Mouse (Mus musculus): ENCODE results near the gene Cd9. TPM values are rescaled to one million over a fixed set of nuclear protein-coding genes. Genes with fewer than 3 reads are reported as not detected.

Gene Cd9
- polyA plus RNA-seq, 1 experiment from 2014 or later, result 298 TPM

DNA sequence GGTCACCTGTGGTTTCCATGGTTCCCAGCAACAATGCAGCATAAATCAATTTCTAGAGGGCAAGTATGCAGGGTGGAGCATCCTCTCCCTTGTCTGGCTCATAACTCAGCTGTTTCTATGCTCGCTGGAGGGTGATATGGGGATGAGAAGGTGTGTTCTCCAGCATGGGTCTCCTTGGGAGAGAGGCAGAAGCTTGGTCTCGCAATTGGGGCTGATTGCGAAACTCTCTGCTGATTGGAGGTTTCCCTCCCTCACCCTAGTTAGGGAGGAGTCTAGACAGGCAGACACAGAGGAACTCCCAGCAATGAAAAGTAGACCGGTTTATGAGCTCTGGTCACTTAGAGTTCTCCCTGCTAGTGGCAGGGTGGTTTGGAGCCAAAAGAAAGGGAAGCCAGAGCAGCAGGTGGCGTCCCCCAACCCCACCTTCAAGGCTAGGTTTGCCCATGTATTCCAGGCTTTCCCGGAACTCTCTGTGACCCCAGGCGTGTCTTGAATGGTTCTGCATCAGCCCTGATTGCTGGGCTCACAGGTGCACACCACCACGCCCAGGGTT lies 83.5 kb downstream of the Cd9 start:
- ATAC-seq (peak; percentile 28), DNase-seq (ENCODE audit: low read depth, low spot score) (peak; percentile 64)
- H3K27me3 ChIP-seq, result no peaks in the 10 kb centered on the region
- in situ Hi-C loops (cut with MboI; ENCODE audit: low pct_unique_long_range_greater_than_20kb), result loop anchor here (10.0 kb wide), 2 partner anchors 46 to 136 kb away; no protein-coding TSS in a partner anchor
- ChIA-PET POLR2A (no interaction called here), CTCF (interaction anchor here (0.7 to 3.2 kb wide), 9 partner anchors 23 to 194 kb away, joined by 3 to 15 read pairs (median 3); no protein-coding TSS in a partner anchor)
- no peak for TF ChIP-seq CTCF (IDR thresholded peaks at IDR 0.05)

DNA sequence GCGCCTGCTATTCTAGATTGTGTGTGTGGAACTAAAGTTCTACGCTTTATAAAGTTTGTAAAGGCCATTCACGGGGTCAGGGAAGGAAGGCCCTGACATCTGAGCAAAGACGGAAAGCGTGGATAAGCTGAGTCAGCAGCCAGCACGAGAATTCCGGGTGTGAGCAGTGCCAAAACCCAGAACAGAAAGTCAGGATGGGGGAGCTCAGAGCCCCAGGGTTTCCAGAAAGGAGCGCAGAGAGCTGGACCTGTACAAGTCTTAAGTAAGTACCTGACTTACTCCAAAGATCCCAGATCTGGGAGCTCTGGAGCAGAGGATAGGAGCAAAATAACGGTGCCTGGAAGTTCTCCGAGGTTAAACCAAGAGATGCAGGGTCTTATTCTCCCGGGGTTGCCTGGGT lies 84.0 kb downstream of the Cd9 start:
- peak; percentile 12 for ATAC-seq
- in situ Hi-C loops (cut with MboI; ENCODE audit: low pct_unique_long_range_greater_than_20kb), result loop anchor here (10.0 kb wide), 2 partner anchors 46 to 136 kb away; no protein-coding TSS in a partner anchor
- CTCF ChIA-PET, result interaction anchor here (1.1 to 1.7 kb wide), 5 partner anchors 23 to 136 kb away, joined by 3 to 6 read pairs (median 4); no protein-coding TSS in a partner anchor
- DNase-seq (ENCODE audit: low read depth, low spot score), result no peak
- no peak for TF ChIP-seq CTCF (IDR thresholded peaks at IDR 0.05)
- H3K27me3 ChIP-seq, result no peaks in the 10 kb centered on the region
- POLR2A ChIA-PET, result no interaction called here

Other genes starting within 250 kb of the Cd9 start
- gene Tuba3a, start 208.7 kb downstream of the Cd9 start, polyA plus RNA-seq (2021), result not detected
- 164 TPM for gene Ltbr, start 180.9 kb downstream of the Cd9 start, polyA plus RNA-seq (2021)
- gene Scnn1a, start 174.1 kb downstream of the Cd9 start, polyA plus RNA-seq (2021), result 1.8 TPM
- gene Tnfrsf1a, start 145.4 kb downstream of the Cd9 start, polyA plus RNA-seq (2021), result 190 TPM
- gene Plekhg6, start 114.0 kb downstream of the Cd9 start, polyA plus RNA-seq (2021), result 0.49 TPM
- gene Vwf, start 52.0 kb upstream of the Cd9 start, polyA plus RNA-seq (2021), result 0.15 TPM
- 0.13 TPM for gene Ano2, start 195.6 kb upstream of the Cd9 start, polyA plus RNA-seq (2021)

All from Patski (cell line).